Mouse (Mus musculus) erythroblast, embryonic 14.5 days (primary cell): Measurements from ENCODE around the gene Slc8a1. TPM values are rescaled to one million over a fixed set of nuclear protein-coding genes. Genes with fewer than 3 reads are reported as not detected.

Experiments used
- H3K27me3 ChIP-seq: 2 replicates; pipeline ENCODE4 v1.6.1; 2012; ENCODE audit warnings: inconsistent platforms; ENCODE audit not compliant: control insufficient read depth
- H3K36me3 ChIP-seq: 2 replicates; pipeline ENCODE4 v1.6.1; 2012; ENCODE audit warnings: mild to moderate bottlenecking, inconsistent platforms; ENCODE audit not compliant: control insufficient read depth
- H3K4me1 ChIP-seq: 2 replicates; pipeline ENCODE4 v1.6.1; 2012; ENCODE audit warnings: inconsistent platforms; ENCODE audit not compliant: control insufficient read depth
- H3K4me3 ChIP-seq: replicated peaks from 2 replicates; pipeline ENCODE3; 2012; ENCODE audit warnings: moderate library complexity, mild to moderate bottlenecking, inconsistent platforms
- H3K9me3 ChIP-seq: 2 replicates; pipeline ENCODE4 v1.6.1; 2012; ENCODE audit warnings: low read length, inconsistent platforms, mixed read lengths; ENCODE audit not compliant: control insufficient read depth
- GATA1 ChIP-seq: IDR thresholded peaks from 2 replicates; pipeline ENCODE4 v1.6.1; 2012; ENCODE audit warnings: low read length, inconsistent platforms, mixed read lengths
- TAL1 ChIP-seq: IDR thresholded peaks from 3 replicates; pipeline ENCODE4 v1.6.1; 2012; ENCODE audit warnings: low read length, inconsistent platforms, mixed read lengths
- polyA plus RNA-seq: library from polyadenylated mRNA; stranded (reverse); fragments of >175 nt; gene quantifications from 2 replicates; pipeline ENCODE4 v1.2.3, GENCODE M21; 2012

Slc8a1 gene
- polyA plus RNA-seq, 1 experiment: not detected

DNA sequence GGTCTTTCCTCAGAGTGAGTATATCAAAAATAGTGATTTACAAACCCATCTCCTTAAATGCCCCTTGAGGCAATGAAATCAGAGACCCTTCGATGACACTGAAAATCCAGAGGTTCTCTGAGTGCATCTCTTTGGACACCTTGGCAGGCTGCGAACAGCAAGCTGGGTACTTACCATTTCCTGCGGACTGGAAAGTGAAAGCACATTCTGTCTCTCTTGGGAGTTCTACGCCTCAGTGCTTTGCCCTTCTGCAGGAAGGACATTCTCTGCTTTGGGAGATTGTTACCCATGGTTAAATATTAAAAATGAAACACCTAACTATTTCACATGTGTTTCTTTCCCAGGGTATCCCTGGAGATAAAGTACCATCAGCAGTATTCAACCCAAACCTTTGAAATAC, 354.7 kb downstream of the Slc8a1 start:
- H3K4me1 ChIP-seq: no peaks in the 10 kb centered on the region
- no peak for TF ChIP-seq TAL1
- no peak for TF ChIP-seq GATA1
- peaks cover 6% of the 10 kb centered on the region; the same call in 1 of the 2 replicates for H3K9me3 ChIP-seq
- no peaks in the 10 kb centered on the region for H3K36me3 ChIP-seq
- no peaks in the 10 kb centered on the region for H3K27me3 ChIP-seq
- no peak overlapping the region for H3K4me3 ChIP-seq

DNA sequence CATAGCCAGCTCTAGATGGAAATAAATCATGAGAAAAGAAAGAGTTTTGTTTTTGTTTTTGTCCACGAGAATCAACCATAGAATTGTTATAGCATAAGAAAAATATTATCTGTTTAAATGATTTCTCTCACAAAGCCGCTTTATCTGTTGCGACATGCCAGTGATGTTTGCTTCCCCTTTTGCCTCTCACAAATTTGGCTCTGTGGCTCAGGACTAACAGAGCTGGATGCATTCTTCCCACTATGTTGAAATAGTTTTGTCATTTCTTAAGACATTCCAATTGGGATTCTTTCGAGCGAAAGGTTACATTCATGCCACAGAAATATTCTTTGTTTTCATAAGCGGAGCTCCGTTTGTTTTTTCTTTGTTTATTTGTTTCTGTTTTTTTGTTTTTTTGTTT, 359.7 kb downstream of the Slc8a1 start:
- no peaks in the 10 kb centered on the region for H3K4me1 ChIP-seq
- no peaks in the 10 kb centered on the region for H3K27me3 ChIP-seq
- H3K36me3 ChIP-seq: no peaks in the 10 kb centered on the region
- H3K9me3 ChIP-seq: no peaks in the 10 kb centered on the region
- H3K4me3 ChIP-seq: no peak overlapping the region
- no peak for TF ChIP-seq GATA1
- TF ChIP-seq TAL1: no peak

DNA sequence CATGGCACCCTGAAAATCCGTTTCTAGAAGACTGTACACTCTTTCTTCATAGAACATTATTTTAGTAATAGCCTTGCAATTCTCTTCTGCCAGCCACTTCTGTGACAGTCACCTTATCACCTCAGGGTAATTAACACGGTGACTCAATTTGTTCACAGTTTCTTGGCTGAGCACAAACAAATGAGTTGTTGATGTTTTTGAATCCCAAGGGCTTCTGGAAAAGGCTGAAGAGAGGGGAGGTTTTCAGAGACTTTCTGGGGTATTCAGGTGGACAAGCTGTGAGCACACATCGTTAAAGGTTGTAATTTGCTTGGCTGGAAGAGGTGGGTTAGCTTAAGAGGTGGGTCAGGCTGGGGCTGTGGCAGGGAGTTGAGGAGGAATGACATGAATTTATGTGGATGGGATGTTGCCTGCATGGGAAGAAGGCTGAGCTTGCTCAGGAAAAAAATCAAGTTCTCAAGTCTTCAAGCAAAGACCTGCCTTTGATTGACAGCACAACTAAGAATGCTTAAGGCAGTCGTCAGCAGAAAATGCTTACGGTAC, 360.3 kb downstream of the Slc8a1 start:
- Histone ChIP-seq H3K9me3 (no peaks in the 10 kb centered on the region), H3K4me3 (no peak overlapping the region), H3K4me1 (no peaks in the 10 kb centered on the region), H3K27me3 (no peaks in the 10 kb centered on the region), H3K36me3 (no peaks in the 10 kb centered on the region)
- TF ChIP-seq GATA1: no peak
- TF ChIP-seq TAL1: no peak

DNA sequence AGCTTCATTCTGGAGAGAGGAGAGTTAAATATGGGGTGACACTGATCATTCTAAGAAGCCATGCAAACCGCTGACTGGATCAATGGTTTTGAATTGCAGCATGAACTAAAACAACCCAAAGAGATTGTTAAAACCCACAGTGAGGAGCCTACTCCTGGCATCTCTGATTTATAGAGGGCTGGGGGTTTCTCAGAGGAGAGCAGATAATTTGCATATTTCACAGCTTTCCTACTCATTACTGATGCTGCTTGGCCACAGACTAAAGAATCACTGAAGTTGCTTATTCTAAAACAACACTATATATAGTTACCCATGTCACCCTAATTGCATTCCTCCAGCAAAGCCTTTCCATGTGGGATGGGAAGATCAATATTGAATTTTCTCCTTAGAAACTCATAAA, 361.0 kb downstream of the Slc8a1 start:
- H3K4me3 ChIP-seq: no peak overlapping the region
- TF ChIP-seq TAL1: no peak
- TF ChIP-seq GATA1: no peak
- H3K27me3 ChIP-seq: no peaks in the 10 kb centered on the region
- H3K36me3 ChIP-seq: no peaks in the 10 kb centered on the region
- no peaks in the 10 kb centered on the region for H3K9me3 ChIP-seq
- no peaks in the 10 kb centered on the region for H3K4me1 ChIP-seq

DNA sequence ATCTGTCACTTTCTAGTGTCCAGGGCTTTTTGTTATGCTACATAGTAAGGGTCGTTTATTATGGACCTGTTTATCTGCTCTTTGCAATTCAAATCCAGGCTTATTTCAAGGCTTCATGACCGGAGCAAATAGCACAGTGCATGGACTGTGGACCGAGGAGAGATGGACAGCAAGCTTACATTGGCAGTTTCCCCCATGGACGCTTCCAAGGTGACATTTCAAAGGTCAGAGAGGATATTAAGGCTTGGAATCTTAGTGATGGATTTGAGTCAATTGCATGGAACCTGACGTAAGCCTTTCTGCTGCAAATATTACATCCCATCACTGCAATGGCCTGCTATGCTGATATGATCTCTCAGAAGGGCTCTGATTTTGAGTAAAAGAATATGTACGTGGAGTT, 362.3 kb downstream of the Slc8a1 start:
- Histone ChIP-seq H3K4me1 (no peaks in the 10 kb centered on the region), H3K9me3 (no peaks in the 10 kb centered on the region), H3K36me3 (no peaks in the 10 kb centered on the region), H3K27me3 (no peaks in the 10 kb centered on the region), H3K4me3 (no peak overlapping the region)
- TF ChIP-seq GATA1 (no peak), TAL1 (no peak)

DNA sequence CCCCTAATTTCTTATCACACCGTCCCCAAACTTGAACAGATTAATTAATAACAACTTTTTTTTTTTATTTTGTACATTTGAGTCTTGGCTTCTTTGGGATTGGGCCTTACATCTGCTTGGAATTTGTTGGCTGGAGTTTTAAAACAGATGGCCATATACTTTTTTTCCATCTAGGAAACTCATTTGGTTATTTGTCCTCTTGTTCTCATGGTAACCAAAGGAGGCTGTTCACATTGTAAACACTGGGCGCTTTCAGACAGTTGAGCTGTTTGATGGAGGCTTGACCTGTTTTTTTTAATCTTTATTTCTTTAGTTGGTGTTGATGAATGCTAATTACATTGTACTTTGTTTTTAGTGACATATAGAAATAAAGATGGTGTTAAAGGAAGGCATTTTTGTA, 369.1 kb downstream of the Slc8a1 start:
- no peaks in the 10 kb centered on the region for H3K4me1 ChIP-seq
- no peaks in the 10 kb centered on the region for H3K27me3 ChIP-seq
- no peaks in the 10 kb centered on the region for H3K9me3 ChIP-seq
- TF ChIP-seq GATA1 (no peak), TAL1 (no peak)
- H3K36me3 ChIP-seq: no peaks in the 10 kb centered on the region
- H3K4me3 ChIP-seq: no peak overlapping the region

DNA sequence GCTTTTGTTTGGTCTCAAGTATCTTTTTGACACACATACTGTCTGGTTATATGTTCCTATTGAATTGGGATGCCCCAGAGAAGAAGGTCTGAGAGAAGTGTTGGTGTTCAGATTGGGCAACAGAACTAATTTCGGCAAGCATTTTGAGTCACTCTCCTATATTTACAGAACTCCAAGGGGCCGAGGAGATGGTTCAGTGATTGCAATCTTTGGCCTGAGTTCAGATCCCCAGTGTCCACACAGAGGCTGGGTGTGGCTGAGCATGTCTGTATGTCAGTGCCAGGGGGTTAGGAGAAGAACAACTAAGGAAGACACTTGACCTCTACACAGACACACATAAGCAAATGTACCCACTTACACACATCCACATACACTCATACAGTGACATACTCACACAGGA, 369.7 kb downstream of the Slc8a1 start:
- Histone ChIP-seq H3K4me1 (no peaks in the 10 kb centered on the region), H3K9me3 (no peaks in the 10 kb centered on the region), H3K4me3 (no peak overlapping the region), H3K36me3 (no peaks in the 10 kb centered on the region), H3K27me3 (no peaks in the 10 kb centered on the region)
- TF ChIP-seq GATA1 (no peak), TAL1 (no peak)

DNA sequence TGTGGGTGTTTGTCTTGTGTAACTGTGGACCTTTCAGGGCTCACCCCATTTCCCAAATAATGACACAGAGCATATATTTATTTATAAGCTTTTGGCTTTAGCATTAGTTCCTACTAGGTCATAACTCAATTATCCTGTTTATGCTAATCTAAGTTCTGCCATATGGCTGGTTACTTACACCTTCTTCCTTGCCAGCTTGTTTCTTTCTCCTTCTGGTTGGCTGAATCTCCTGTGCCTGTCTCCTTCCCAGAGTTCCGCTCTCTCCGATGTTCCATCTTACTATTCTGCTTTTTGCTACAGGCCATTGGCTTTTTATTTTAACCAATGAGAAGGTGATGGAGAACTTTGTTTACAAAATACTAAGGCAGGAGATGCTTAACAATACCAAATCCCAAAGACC, 374.8 kb downstream of the Slc8a1 start:
- TF ChIP-seq GATA1 (no peak), TAL1 (no peak)
- no peaks in the 10 kb centered on the region for H3K27me3 ChIP-seq

DNA sequence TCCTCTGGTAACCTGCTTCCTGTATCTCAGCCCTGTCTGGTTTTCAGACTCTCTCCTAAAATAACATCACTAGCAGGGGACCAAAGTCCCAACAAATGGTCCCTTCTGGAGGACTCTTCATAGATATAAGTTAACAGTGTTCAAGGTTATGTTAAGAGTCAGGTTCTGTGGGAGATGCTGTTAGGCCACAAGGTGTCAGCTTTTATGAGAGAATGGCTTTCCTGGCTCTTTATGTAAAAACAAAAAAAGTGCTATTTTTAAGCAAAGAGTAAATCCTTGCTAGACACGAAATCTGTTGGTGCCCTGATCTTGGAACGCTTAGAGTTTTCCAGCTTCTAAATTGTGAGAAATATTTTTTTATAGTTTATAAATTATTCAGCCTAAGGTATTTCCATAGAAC, 377.6 kb downstream of the Slc8a1 start:
- TF ChIP-seq TAL1: no peak
- no peak for TF ChIP-seq GATA1
- Histone ChIP-seq H3K4me3 (no peak overlapping the region), H3K36me3 (no peaks in the 10 kb centered on the region), H3K9me3 (peaks cover 2% of the 10 kb centered on the region), H3K27me3 (no peaks in the 10 kb centered on the region), H3K4me1 (no peaks in the 10 kb centered on the region)

More for the DNA sequence above, 374.8 kb downstream of the Slc8a1 start:
- Histone ChIP-seq H3K4me1 (no peaks in the 10 kb centered on the region), H3K4me3 (no peak overlapping the region), H3K36me3 (no peaks in the 10 kb centered on the region), H3K9me3 (no peaks in the 10 kb centered on the region; the same call in 1 of the 2 replicates)

DNA sequence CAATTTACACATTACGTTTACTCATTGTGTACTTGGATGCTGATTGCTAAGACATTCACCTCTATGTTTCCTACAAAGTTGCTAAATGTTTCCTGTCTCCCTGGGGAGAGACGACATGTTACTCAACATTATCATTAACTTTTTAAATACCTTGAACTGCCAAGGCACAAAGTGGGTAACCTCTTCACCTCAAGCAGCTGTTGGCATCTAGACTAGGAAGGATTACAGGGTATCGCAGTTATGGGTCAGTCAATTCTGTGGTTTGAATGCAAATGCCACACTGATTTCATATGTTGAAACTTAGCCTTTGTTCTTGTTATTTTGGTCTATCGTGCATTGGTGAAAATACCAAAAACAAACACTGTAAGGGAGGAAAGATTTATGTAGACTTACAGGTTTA, 378.1 kb downstream of the Slc8a1 start:
- no peaks in the 10 kb centered on the region for H3K27me3 ChIP-seq
- no peaks in the 10 kb centered on the region for H3K36me3 ChIP-seq
- H3K4me3 ChIP-seq: no peak overlapping the region
- TF ChIP-seq GATA1 (no peak), TAL1 (no peak)
- H3K9me3 ChIP-seq: peaks cover 7% of the 10 kb centered on the region
- no peaks in the 10 kb centered on the region for H3K4me1 ChIP-seq
